Mouse (Mus musculus) MEL (cell line): ENCODE results near the gene Hspbp1.

Experiments used
- CHD2 ChIP-seq: IDR thresholded peaks from 2 replicates; pipeline ENCODE4 v1.6.1; 2011; ENCODE audit warnings: low read length, improper control_type of control experiment
- CTCF ChIP-seq, 3 experiments: IDR thresholded peaks in 2 of 3; conservative IDR thresholded peaks in 1 of 3; 2 replicates each; pipeline ENCODE4 v1.5.1; 2011 to 2012; ENCODE audit warnings: low read length in 3 of 3, low read depth in 2 of 3, mild to moderate bottlenecking in 2 of 3, improper control_type of control experiment in 1 of 3, inconsistent platforms in 1 of 3, mixed read lengths in 1 of 3, moderate library complexity in 1 of 3; ENCODE audit not compliant: control insufficient read depth in 1 of 3, insufficient read depth in 1 of 3, poor library complexity in 1 of 3, severe bottlenecking in 1 of 3
- EP300 ChIP-seq, 2 experiments: IDR thresholded peaks; 2 replicates each; pipeline ENCODE4 v1.6.1; 2011; ENCODE audit warnings: improper control_type of control experiment in 2 of 2, low read length in 2 of 2, low read depth in 1 of 2, mild to moderate bottlenecking in 1 of 2
- GATA1 ChIP-seq: IDR thresholded peaks from 2 replicates; pipeline ENCODE4 v1.6.1; 2011; ENCODE audit warnings: low read depth, low read length, improper control_type of control experiment
- MAX ChIP-seq: IDR thresholded peaks from 2 replicates; pipeline ENCODE4 v1.6.1; 2011; ENCODE audit warnings: low read length, improper control_type of control experiment

GRCm38 (mm10) chr7:4724359-4724758, 39.5 kb upstream of the Hspbp1 start:
- no peak for TF ChIP-seq MAX
- TF ChIP-seq GATA1: no peak
- TF ChIP-seq CHD2: no peak
- no peak for TF ChIP-seq EP300 (IDR thresholded peaks at IDR 0.05; ENCODE audit: low read depth in 1 of 2, low read length in 2 of 2)
- no peak for TF ChIP-seq CTCF (IDR thresholded peaks at IDR 0.05 in 2 of 3, conservative IDR thresholded peaks at IDR 0.05 in 1 of 3; ENCODE audit: control insufficient read depth in 1 of 3, insufficient read depth in 1 of 3, low read depth in 2 of 3, low read length in 3 of 3, poor library complexity in 1 of 3, severe bottlenecking in 1 of 3)
